Mouse (Mus musculus): ENCODE results near the gene Grwd1. TPM values are rescaled to one million over a fixed set of nuclear protein-coding genes. Genes with fewer than 3 reads are reported as not detected.

Gene Grwd1
- polyA plus RNA-seq, 1 experiment from 2014 or later: 71.6 TPM

DNA sequence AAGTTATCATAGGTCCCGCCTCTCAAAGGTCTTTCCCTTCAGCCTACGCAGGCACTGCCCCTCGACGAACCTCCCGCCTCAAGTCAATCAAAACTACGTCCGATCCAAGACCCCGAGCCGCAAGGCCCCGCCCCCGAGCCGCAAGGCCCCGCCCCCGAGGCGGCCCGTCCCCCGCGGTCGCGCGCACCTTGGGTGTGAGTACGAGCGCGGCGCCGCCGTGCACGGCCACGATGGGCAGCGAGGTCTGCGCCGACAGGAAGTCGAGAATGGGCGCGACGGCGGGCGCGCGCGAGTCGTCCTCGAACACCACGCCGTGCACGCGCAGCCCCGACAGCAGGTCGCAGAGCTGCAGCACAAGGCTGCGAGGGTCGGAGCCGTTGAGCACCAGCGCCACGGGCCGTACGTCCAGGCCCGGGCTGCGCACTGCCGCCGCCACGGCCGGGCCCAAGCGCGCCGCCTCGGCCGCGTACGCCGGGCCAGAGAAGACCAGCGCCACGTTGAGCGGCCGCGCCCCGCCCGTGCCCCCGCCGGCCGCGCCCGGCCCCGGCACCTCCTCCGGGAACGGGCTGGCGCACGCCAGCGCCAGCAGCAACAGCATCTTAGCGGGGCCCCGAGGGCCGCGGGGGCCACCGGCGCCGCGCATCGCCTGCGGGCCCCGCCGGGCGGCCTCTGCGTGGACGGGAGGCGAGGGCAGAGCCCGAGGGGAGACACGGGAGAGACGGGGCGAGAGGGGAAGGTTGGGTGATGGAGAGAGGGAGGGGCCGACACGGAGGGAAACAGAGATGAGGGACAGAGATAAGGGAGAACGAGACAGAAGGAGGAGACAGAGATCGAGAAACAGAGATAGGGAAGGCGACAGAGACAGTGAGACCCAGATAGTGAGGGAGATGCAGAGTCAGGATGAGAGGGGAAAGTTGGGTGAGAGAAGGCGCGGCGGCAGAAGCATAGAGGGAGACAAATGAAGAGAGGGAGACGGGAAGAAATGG lies 35.5 kb upstream of the Grwd1 start:
- H3K27me3 ChIP-seq: peaks cover 68% of the 10 kb centered on the region

DNA sequence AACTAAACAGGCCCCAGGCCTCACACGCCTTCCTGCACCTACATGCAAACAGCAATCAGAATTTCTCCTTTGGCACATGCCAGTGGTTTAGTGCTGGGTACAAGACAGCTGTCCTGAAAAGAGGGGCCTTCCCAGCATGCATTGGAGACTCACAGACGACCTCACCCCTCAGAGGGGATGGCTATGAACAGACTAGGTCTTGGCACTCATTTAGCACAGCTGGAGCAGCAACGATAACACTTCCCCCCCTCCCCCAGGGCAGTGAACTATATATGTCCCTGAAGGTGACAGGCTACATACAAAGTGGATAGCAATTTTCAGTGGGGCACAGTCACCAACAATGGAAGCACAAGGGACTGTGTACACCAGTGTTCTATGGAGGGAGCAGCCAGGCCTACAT lies 33.7 kb upstream of the Grwd1 start:
- ATAC-seq (ENCODE audit: low FRiP score, low read depth): no peak
- H3K9me3 ChIP-seq: no peaks in the 10 kb centered on the region
- no peaks in the 10 kb centered on the region for H3K36me3 ChIP-seq
- WGBS: 55% methylated on average over 3 of the region's 3 CpGs
- H3K27ac ChIP-seq: no peak overlapping the region
- no peak overlapping the region for H3K4me3 ChIP-seq
- H3K4me1 ChIP-seq: peaks cover 21% of the 10 kb centered on the region
- H3K27me3 ChIP-seq: peaks cover 65% of the 10 kb centered on the region
- H3K4me2 ChIP-seq (replicated peaks): no peak overlapping the region
- no peak overlapping the region for H3K9ac ChIP-seq

More for the DNA sequence above, 35.5 kb upstream of the Grwd1 start:
- H3K4me2 ChIP-seq (replicated peaks): peak overlapping the region; percentile 76
- H3K4me1 ChIP-seq: peaks cover 36% of the 10 kb centered on the region
- no peaks in the 10 kb centered on the region for H3K36me3 ChIP-seq
- peak overlapping the region; percentile 55 for H3K27ac ChIP-seq
- ATAC-seq (ENCODE audit: low FRiP score, low read depth): peak; percentile 75
- H3K9ac ChIP-seq: peak overlapping the region; percentile 91
- no peaks in the 10 kb centered on the region for H3K9me3 ChIP-seq
- peak overlapping the region; percentile 74 for H3K4me3 ChIP-seq
- 1% methylated on average over 112 of the region's 117 CpGs for WGBS

DNA sequence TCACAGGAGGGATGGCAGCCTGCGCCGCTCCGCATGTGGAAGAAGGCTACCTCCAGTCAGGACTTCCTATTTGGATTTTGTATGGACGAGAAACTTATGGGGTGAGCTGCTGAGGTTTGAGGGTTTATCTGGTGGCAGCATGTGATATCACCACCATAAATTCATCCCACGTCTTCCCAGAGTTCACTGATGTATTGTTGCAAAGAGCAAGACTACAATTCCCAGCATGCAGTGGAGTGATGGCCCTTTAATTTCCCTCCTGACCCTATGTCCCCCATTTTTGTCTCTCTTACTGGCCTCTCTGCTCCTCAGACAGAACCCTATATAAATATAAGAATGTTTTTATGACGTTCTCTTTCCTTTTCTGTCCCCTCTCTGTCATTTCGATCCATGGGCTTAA lies 32.1 kb upstream of the Grwd1 start:
- Histone ChIP-seq H3K4me2 (replicated peaks) (no peak overlapping the region), H3K9ac (no peak overlapping the region), H3K27me3 (peaks cover 63% of the 10 kb centered on the region), H3K4me1 (peaks cover 13% of the 10 kb centered on the region), H3K27ac (no peak overlapping the region), H3K9me3 (no peaks in the 10 kb centered on the region), H3K36me3 (no peaks in the 10 kb centered on the region), H3K4me3 (no peak overlapping the region)
- WGBS: 85% methylated on average over 7 of the region's 7 CpGs
- ATAC-seq (ENCODE audit: low FRiP score, low read depth): no peak

DNA sequence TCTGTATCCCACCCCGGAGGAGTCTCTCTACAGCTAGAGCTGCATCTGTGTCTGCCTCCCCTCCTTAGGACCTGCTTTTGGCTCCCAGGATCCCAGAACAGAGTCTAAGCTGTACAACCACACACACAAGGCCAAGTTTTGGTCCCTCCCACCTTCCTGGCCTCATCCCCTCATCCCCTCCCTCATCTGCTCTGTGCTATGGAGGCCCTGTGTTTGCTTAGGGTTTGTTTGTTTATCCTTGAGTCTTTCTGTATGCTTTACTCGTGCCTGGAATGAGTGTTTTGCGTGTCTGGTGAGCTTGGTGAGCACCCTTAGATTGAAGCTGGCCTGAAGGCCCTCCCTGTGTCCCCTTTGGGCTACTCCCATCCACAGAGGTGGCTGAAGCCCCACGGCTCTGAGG lies 28.3 kb upstream of the Grwd1 start:
- no peak overlapping the region for H3K4me2 ChIP-seq (replicated peaks)
- H3K9me3 ChIP-seq: no peaks in the 10 kb centered on the region
- H3K27ac ChIP-seq: no peak overlapping the region
- peaks cover 75% of the 10 kb centered on the region for H3K27me3 ChIP-seq
- H3K36me3 ChIP-seq: no peaks in the 10 kb centered on the region
- no peak for ATAC-seq (ENCODE audit: low FRiP score, low read depth)
- peaks cover 16% of the 10 kb centered on the region for H3K4me1 ChIP-seq
- no peak overlapping the region for H3K9ac ChIP-seq
- 51% methylated on average over 4 of the region's 4 CpGs for WGBS
- no peak overlapping the region for H3K4me3 ChIP-seq

DNA sequence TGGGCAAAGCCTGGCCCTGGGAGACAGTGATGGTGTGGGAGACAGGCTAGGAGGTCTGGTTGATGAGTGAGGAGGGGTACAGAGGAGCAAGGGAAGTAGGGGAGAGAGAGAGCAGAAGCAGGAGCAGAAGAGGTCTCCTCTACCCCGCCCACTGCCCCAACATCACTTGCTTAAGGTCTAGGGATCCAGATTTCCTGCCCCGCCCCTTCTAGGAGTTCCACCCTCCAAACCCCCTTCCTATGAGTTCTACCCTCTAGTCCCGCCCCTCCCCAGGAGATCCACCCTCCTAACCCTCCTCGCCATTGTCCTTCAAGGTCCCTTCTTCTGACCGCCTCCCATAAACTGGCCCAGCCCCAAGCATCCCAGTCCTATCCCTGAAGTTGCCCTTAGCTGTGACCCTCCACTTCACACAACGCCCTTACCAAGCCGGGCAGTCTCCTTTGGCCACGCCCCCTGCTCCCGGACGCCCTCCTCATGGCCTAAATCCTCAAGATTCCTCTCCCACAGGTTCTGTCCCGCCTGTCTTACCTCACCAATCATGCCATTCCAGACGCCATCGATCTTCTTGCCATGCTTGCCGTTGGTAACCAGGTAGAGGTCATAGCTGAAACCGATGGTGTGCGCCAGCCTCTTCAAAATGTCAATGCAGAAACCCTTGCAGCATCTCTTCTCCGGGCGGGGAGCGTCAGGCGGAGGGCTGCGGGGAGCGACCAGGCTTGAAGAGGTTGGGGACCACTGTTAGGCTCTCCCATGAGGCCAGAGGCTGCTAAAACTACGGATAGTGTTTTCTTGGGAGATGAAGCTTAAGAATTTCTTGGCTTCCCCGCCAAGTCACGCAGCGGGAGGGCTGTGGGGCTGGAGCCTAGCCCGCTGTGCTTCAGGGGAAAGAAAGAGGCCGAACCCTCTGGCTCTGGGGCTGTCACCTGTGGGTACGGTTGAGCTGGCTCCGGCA lies 26.5 kb upstream of the Grwd1 start:
- H3K27ac ChIP-seq: no peak overlapping the region

DNA sequence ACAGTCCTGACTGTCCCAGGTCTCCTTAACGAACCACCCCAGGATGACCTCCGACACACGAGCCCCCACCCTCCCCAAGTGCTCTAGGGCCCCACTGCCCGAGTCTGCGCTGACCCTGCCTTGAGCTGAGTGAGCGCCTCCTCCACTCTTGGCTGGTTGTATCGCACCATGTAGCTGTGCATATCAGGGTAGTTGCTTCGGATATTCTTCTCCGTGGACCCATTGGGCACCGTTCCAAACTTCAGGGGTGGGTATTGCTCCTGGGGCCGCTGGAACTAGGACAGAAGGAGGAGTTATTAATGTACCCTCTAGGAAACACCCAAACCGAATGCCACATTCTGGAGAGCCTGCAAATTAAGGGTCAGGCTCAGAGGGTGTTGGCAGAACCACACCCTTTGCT lies 22.3 kb upstream of the Grwd1 start:
- peaks cover 46% of the 10 kb centered on the region for H3K27me3 ChIP-seq
- no peaks in the 10 kb centered on the region for H3K36me3 ChIP-seq
- H3K4me2 ChIP-seq (replicated peaks): no peak overlapping the region
- H3K9ac ChIP-seq: no peak overlapping the region
- no peaks in the 10 kb centered on the region for H3K9me3 ChIP-seq
- WGBS: 80% methylated on average over 12 of the region's 12 CpGs
- H3K4me3 ChIP-seq: no peak overlapping the region
- peaks cover 20% of the 10 kb centered on the region for H3K4me1 ChIP-seq
- H3K27ac ChIP-seq: no peak overlapping the region
- ATAC-seq (ENCODE audit: low FRiP score, low read depth): no peak

More for the DNA sequence above, 26.5 kb upstream of the Grwd1 start:
- peak overlapping the region; percentile 44 for H3K4me3 ChIP-seq
- peak; percentile 28; the same call in 1 of the 2 replicates for ATAC-seq (ENCODE audit: low FRiP score, low read depth)
- H3K27me3 ChIP-seq: peaks cover 63% of the 10 kb centered on the region
- no peaks in the 10 kb centered on the region for H3K36me3 ChIP-seq
- WGBS: 2% methylated on average over 30 of the region's 30 CpGs
- H3K9ac ChIP-seq: peak overlapping the region; percentile 43
- no peaks in the 10 kb centered on the region for H3K9me3 ChIP-seq
- peak overlapping the region; percentile 73 for H3K4me2 ChIP-seq (replicated peaks)
- H3K4me1 ChIP-seq: peaks cover 16% of the 10 kb centered on the region

DNA sequence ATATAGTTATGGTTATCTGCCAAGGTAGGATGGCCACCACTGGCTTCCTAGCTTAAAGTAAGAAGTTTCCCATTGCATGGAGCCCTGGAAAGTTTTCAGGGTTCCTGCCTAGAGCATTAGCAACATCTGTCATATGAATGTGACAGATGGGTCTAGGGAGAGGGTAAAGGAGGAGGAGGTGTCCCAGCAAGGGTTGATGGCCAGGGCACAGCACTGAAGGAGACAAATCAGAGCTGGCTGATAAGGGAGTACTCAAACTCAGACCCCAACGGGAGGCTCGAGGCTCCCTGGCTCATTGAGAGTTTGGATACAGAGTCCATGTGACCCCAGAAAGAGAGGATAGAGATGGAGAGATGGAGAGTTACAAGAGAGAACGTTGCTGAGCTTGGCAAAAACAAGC lies 19.9 kb upstream of the Grwd1 start:
- Histone ChIP-seq H3K4me3 (no peak overlapping the region), H3K9ac (no peak overlapping the region), H3K27ac (no peak overlapping the region), H3K4me1 (0 out of 2 replicates have a peak, but pooled peaks cover 6% of the 10 kb centered on the region), H3K9me3 (no peaks in the 10 kb centered on the region), H3K4me2 (replicated peaks) (no peak overlapping the region), H3K36me3 (no peaks in the 10 kb centered on the region), H3K27me3 (peaks cover 38% of the 10 kb centered on the region)
- ATAC-seq (ENCODE audit: low FRiP score, low read depth): no peak
- 74% methylated on average over 3 of the region's 3 CpGs for WGBS

DNA sequence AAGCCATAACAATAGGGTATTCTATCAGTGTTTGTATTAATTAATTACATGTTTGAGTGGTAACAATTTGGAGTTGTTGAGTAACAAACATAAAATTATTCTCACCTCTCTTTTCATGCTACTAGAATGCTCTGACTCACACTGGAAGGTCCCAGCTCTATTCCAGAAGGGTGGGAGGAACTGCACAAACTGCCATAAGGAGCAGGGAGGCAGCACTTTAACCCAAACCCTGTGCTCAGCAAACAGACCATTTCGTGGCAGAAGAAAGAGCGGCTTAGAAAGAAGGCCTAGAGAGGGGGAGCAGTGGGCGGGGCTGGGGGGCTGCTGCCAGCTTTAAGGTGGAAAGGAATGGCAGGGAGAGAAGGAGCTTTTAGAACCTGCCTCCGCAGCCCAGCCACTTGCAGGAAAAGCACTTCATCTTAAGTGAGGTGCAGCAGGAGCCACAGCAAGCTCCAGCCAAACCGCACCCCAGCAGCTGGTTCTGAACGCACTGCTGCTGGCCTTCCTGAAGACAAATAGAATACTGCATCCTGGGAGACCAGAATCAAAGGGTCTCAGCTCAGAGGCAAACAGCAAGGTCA lies 17.8 kb upstream of the Grwd1 start:
- no peak overlapping the region; the same call in 1 of the 2 replicates for H3K4me2 ChIP-seq (replicated peaks)

DNA sequence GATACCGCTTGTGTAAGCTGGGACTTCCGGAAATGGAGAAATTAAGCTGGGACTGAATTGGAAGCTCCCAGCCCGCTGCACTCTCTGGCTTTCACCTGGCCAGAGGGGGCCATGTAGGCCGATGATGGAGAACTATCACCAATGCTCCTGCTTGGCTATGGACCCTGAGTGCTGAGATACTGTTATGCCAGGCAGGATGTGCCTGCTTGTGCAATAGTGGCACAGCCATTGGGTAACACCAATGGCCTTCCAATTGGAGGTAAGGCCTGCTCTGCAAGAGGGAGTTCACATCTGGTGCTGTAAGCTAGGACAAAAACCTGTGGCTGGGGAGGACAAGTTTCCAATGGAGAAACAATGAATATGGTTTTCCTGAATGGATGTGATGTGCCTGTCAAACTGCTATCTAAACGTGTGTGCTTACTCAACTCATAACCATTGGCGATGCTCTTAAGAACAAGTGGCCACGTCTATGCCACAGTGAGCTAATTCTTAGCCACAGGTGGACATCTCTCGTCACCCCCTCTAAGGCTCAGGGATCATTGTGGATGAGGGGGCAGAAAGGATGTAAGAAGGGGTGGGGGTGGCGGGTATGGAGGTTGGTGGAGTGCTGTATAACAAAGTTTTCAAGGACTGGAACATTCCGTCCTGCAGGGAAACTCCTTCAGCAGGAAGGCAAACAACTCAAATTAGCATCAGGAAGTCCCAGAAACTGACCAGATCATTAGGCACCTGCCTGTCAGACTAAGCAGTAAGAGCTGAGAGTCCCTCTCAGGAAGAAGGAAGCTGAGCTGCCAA lies 12.4 kb upstream of the Grwd1 start:
- no peak overlapping the region for H3K9ac ChIP-seq
- no peak overlapping the region for H3K4me2 ChIP-seq (replicated peaks)
- H3K4me3 ChIP-seq: no peak overlapping the region
- WGBS: 85% methylated on average over 10 of the region's 10 CpGs
- no peak for ATAC-seq (ENCODE audit: low FRiP score, low read depth)
- no peaks in the 10 kb centered on the region for H3K9me3 ChIP-seq
- H3K27ac ChIP-seq: no peak overlapping the region
- H3K36me3 ChIP-seq: no peaks in the 10 kb centered on the region
- no peaks in the 10 kb centered on the region for H3K4me1 ChIP-seq
- peaks cover 58% of the 10 kb centered on the region for H3K27me3 ChIP-seq

More for the DNA sequence above, 17.8 kb upstream of the Grwd1 start:
- Histone ChIP-seq H3K27ac (no peak overlapping the region), H3K4me3 (no peak overlapping the region), H3K9ac (no peak overlapping the region), H3K4me1 (0 out of 2 replicates have a peak, but pooled peaks cover 6% of the 10 kb centered on the region), H3K27me3 (peaks cover 46% of the 10 kb centered on the region), H3K36me3 (no peaks in the 10 kb centered on the region), H3K9me3 (no peaks in the 10 kb centered on the region)
- 9% methylated on average over 6 of the region's 6 CpGs for WGBS
- peak; percentile 32; the same call in 1 of the 2 replicates for ATAC-seq (ENCODE audit: low FRiP score, low read depth)

DNA sequence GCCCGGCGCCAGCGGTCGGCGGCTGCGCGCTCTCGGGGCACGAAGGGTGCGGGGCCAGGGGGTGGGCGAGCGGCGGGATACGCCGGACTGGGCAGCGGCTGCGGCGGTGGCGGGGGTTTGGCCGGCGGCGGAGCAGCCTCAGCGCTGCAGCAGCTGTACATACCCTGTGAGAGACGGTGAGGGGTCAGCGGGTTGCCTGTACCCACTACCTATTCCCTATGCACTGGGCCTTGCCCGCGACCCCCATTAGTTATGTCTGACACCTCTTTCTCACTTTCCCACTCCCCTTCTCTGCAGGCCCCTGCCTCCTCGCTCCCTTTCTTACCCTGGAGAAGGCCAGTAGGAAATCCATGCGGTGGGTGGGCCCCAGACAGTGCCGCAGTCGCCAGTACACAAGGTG lies 3.2 kb upstream of the Grwd1 start:
- WGBS: 2% methylated on average over 30 of the region's 31 CpGs
- peak overlapping the region; percentile 62 for H3K9ac ChIP-seq

More for the DNA sequence above, 3.2 kb upstream of the Grwd1 start:
- peak overlapping the region; percentile 66 for H3K4me2 ChIP-seq (replicated peaks)
- H3K36me3 ChIP-seq: peaks cover 7% of the 10 kb centered on the region
- peaks cover 69% of the 10 kb centered on the region for H3K27me3 ChIP-seq
- no peak overlapping the region for H3K27ac ChIP-seq
- no peak for ATAC-seq (ENCODE audit: low FRiP score, low read depth)
- H3K9me3 ChIP-seq: no peaks in the 10 kb centered on the region; the same call in 1 of the 2 replicates
- H3K4me1 ChIP-seq: peaks cover 28% of the 10 kb centered on the region
- H3K4me3 ChIP-seq: peak overlapping the region; percentile 49

Measured in limb, embryonic 13.5 days (tissue).